Mouse (Mus musculus): ENCODE measurements at regions not wholly inside any gene's neighbourhood (a gene's known extent, or its start where the extent isn't known, plus 50 kb on each side); places are given as distances from the start of the nearest gene placed in this dataset.

DNA sequence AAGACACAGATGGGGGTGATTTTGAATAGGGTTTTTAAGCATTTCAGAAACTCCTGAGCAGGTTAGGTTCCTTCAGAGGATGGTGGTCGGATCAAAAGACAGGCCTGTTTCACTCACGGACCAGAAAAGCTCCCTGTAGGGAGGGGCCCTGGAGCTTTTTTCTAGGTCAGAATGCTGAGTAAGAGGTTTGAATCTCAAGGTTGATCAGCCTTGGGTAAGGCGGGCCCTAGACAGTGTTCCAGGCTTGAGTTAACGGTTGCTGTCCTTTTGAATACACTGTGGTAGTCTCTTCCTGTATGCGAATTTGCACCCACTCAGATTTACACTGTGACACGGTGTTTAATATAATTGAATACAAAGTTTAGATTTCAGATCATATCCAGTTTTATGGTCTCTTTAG, 75.2 kb upstream of the 1700020N01Rik start:
- WGBS (ENCODE audit: insufficient replicate concordance) = 66% methylated on average over 6 of the region's 6 CpGs
- H3K4me2 ChIP-seq = no peak overlapping the region
- H3K9ac ChIP-seq = no peak overlapping the region
- no peaks in the 10 kb centered on the region for H3K9me3 ChIP-seq (replicated peaks)
- H3K27me3 ChIP-seq = no peaks in the 10 kb centered on the region
- H3K36me3 ChIP-seq (replicated peaks) = no peaks in the 10 kb centered on the region
- ATAC-seq (ENCODE audit: insufficient read depth) = no peak
- H3K4me1 ChIP-seq (replicated peaks) = no peaks in the 10 kb centered on the region
- no peak overlapping the region for H3K4me3 ChIP-seq (replicated peaks)
- H3K27ac ChIP-seq (replicated peaks) = no peak overlapping the region

GRCm38 (mm10) chr10:21520854-21521253, 72.1 kb upstream of the 1700020N01Rik start:
- no peaks in the 10 kb centered on the region for H3K36me3 ChIP-seq (replicated peaks)
- H3K4me3 ChIP-seq (replicated peaks) = no peak overlapping the region
- H3K4me2 ChIP-seq = no peak overlapping the region
- H3K9me3 ChIP-seq (replicated peaks) = no peaks in the 10 kb centered on the region
- no peaks in the 10 kb centered on the region for H3K27me3 ChIP-seq
- H3K9ac ChIP-seq = no peak overlapping the region
- ATAC-seq (ENCODE audit: insufficient read depth) = no peak
- no peak overlapping the region for H3K27ac ChIP-seq (replicated peaks)
- peaks cover 6% of the 10 kb centered on the region for H3K4me1 ChIP-seq (replicated peaks)
- WGBS (ENCODE audit: insufficient replicate concordance) = 72% methylated on average over 9 of the region's 9 CpGs

DNA sequence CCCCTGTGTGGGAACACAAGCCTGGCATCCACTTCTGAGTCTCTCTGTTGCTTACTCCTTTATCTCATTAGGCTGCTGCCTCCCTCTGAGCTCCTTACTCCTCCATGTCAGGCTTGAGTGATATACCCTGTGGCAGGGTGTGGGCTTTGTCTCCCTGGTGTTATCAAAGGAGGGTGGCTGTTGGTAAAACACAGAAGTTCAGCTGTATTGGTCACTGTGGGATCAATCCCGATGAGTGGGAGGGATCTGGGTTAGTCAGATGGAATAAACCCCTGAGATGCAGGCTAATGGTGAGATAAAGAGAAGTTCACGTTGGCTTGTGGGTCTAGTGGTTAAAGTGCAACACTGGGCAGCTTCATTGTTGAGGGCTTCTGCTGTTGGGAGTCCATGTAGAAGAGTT, 67.4 kb upstream of the 1700020N01Rik start:
- peak; percentile 58; the same call in 1 of the 2 replicates for ATAC-seq (ENCODE audit: insufficient read depth)

DNA sequence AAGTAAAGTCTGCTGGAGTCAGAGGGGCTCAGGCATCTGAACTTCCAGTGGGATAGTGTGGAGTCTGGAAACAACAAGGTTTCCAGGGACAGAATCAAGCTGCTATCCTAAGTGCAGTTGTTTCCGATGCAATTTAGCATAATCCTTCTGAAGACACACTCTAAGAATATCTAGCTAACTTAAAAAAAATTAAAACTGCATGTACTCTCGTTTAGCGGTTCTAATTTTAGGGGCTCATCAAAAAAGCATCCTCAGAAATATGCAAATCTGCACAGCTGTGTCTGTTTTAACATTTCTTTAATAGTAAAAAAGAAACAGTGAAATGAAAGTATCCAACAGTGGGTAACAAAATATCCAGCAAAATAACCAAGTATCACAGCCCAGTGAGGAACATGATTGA, 64.5 kb upstream of the 1700020N01Rik start:
- H3K4me3 ChIP-seq (replicated peaks) = no peak overlapping the region
- no peaks in the 10 kb centered on the region for H3K27me3 ChIP-seq
- H3K4me2 ChIP-seq = no peak overlapping the region
- H3K36me3 ChIP-seq (replicated peaks) = no peaks in the 10 kb centered on the region
- no peak for ATAC-seq (ENCODE audit: insufficient read depth)
- peaks cover 6% of the 10 kb centered on the region for H3K4me1 ChIP-seq (replicated peaks)
- no peaks in the 10 kb centered on the region for H3K9me3 ChIP-seq (replicated peaks)
- no peak overlapping the region for H3K9ac ChIP-seq
- WGBS (ENCODE audit: insufficient replicate concordance) = 69% methylated on average over 3 of the region's 3 CpGs
- no peak overlapping the region for H3K27ac ChIP-seq (replicated peaks)

More for the DNA sequence above, 67.4 kb upstream of the 1700020N01Rik start:
- Histone ChIP-seq H3K4me1 (replicated peaks) (peaks cover 6% of the 10 kb centered on the region), H3K27ac (replicated peaks) (no peak overlapping the region), H3K9me3 (replicated peaks) (no peaks in the 10 kb centered on the region), H3K4me3 (replicated peaks) (no peak overlapping the region), H3K9ac (no peak overlapping the region), H3K36me3 (replicated peaks) (no peaks in the 10 kb centered on the region), H3K27me3 (no peaks in the 10 kb centered on the region), H3K4me2 (no peak overlapping the region)
- WGBS (ENCODE audit: insufficient replicate concordance) = 19% methylated on average over 2 of the region's 2 CpGs

- no peak for ATAC-seq (ENCODE audit: insufficient read depth)
- Histone ChIP-seq H3K27ac (replicated peaks) (no peak overlapping the region), H3K9ac (no peak overlapping the region), H3K9me3 (replicated peaks) (no peaks in the 10 kb centered on the region), H3K27me3 (no peaks in the 10 kb centered on the region), H3K4me3 (replicated peaks) (no peak overlapping the region), H3K4me1 (replicated peaks) (peaks cover 6% of the 10 kb centered on the region), H3K36me3 (replicated peaks) (no peaks in the 10 kb centered on the region), H3K4me2 (no peak overlapping the region)
- 57% methylated on average over 10 of the region's 10 CpGs for WGBS (ENCODE audit: insufficient replicate concordance)
Measured at GRCm38 (mm10) chr10:21529098-21529749, 63.7 kb upstream of the 1700020N01Rik start.

DNA sequence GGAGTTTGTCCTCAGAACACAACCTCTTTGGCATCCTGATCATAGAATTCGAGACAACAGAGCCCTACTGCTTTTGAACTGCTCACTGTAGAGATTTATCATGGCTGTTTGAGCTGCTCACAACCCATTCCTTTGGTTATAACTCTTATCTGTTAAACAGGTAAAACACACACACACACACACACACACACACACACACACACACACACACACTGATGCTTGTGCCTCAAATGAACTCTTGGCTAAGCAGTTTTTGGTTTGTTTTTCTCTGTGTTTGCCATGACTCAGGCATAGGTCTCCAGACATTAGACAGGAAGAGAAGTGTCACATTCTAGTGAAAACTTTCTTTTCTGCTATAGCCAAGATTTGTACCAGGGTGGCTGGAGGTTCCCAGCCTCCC, 60.8 kb upstream of the 1700020N01Rik start:
- ATAC-seq (ENCODE audit: insufficient read depth) = no peak
- H3K36me3 ChIP-seq (replicated peaks) = no peaks in the 10 kb centered on the region
- no peak overlapping the region for H3K9ac ChIP-seq
- no peak overlapping the region for H3K27ac ChIP-seq (replicated peaks)
- H3K27me3 ChIP-seq = no peaks in the 10 kb centered on the region
- no peaks in the 10 kb centered on the region for H3K9me3 ChIP-seq (replicated peaks)
- H3K4me3 ChIP-seq (replicated peaks) = no peak overlapping the region
- H3K4me2 ChIP-seq = no peak overlapping the region
- no peaks in the 10 kb centered on the region for H3K4me1 ChIP-seq (replicated peaks)
- WGBS (ENCODE audit: insufficient replicate concordance) = 50% methylated on average over 1 of the region's 1 CpGs

DNA sequence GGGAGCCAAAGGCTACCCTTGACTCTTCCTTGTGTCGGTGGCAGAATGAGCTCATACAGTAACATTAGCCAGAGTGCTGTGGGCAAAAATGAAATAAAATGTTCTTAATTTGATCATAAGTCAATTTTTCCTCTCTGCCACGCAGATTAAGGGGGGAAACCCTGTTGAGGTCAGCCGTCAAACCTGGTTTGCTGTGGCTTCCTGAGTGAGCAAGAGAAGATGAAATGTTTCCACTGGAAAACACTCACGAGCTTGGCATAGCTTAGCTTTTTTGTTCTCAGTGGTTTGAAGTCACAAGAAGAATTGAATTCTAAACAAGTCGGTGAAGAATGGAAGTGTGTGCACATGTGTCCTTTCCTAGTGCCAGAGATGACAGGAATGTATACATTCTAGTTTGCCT, 57.3 kb upstream of the 1700020N01Rik start:
- no peak overlapping the region for H3K9ac ChIP-seq
- 42% methylated on average over 5 of the region's 5 CpGs for WGBS (ENCODE audit: insufficient replicate concordance)
- H3K27ac ChIP-seq (replicated peaks) = no peak overlapping the region
- H3K27me3 ChIP-seq = no peaks in the 10 kb centered on the region
- no peak overlapping the region for H3K4me3 ChIP-seq (replicated peaks)
- no peaks in the 10 kb centered on the region for H3K9me3 ChIP-seq (replicated peaks)
- no peaks in the 10 kb centered on the region for H3K4me1 ChIP-seq (replicated peaks)
- no peak overlapping the region for H3K4me2 ChIP-seq
- no peak for ATAC-seq (ENCODE audit: insufficient read depth)
- no peaks in the 10 kb centered on the region for H3K36me3 ChIP-seq (replicated peaks)

DNA sequence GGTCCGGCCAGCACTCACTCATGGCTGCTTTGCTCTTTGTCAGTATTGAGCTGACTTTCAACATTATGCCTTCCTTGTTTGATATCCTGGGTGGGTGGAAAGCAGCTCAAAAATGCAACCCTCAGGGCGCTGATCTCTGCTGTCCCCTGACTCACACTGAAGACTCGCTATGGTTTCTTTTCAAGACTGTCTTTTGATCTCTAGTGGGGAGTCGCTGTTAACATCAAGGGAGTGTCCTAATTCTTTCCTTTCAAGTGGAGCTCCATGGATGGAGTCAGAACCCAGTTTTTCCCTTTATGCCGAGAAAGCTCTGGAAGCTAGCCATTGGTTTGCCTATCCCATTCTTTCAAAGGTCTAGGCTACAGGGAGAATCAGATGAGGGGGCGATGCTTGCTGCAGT, 54.5 kb upstream of the 1700020N01Rik start:
- H3K36me3 ChIP-seq (replicated peaks) = no peaks in the 10 kb centered on the region
- H3K9ac ChIP-seq = no peak overlapping the region
- H3K4me3 ChIP-seq (replicated peaks) = no peak overlapping the region
- no peaks in the 10 kb centered on the region for H3K27me3 ChIP-seq
- no peak overlapping the region for H3K27ac ChIP-seq (replicated peaks)
- WGBS (ENCODE audit: insufficient replicate concordance) = 64% methylated on average over 6 of the region's 6 CpGs
- no peaks in the 10 kb centered on the region for H3K9me3 ChIP-seq (replicated peaks)
- H3K4me1 ChIP-seq (replicated peaks) = no peaks in the 10 kb centered on the region
- no peak overlapping the region for H3K4me2 ChIP-seq
- no peak for ATAC-seq (ENCODE audit: insufficient read depth)

Measured in liver, embryonic 15.5 days (tissue).